Mouse (Mus musculus): ENCODE results near the gene Tmem141. TPM values are rescaled to one million over a fixed set of nuclear protein-coding genes. Genes with fewer than 3 reads are reported as not detected.

Tmem141 gene
- total and polyA plus RNA-seq, 3 experiments = not detected

DNA sequence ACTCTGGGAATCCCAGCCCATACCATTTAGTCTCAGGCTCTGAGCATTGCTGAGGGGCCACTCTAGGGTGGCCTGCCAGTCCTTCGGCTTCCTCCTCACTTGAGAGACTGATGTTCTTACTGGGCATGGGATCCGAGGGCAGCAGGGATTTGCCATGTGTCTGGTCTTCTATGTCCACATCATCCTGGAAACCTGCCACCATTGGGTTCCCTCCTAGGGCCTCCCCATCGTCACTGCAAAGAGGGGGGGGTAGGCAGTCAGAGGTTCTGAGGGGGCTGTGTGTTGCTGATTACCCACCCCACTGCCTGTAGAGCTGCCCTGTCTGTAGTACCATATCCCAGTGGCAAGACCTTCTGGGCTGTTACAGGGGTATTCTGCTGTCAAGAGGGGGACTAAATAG, 36.2 kb downstream of the Tmem141 start:
- Histone ChIP-seq H3K27me3 (ENCODE audit: insufficient read depth, low read length) (no peaks in the 10 kb centered on the region), H3K36me3 (replicated peaks) (peaks cover 88% of the 10 kb centered on the region), H3K4me3 (ENCODE audit: low read depth, low read length) (no peak overlapping the region), H3K9me3 (replicated peaks) (peaks cover under 1% of the 10 kb centered on the region; the same call in 1 of the 2 replicates), H3K4me1 (ENCODE audit: insufficient read depth, low read depth, low read length) (peaks cover 29% of the 10 kb centered on the region)
- ATAC-seq (ENCODE audit: extremely low read depth, insufficient number of reproducible peaks, low FRiP score, poor library complexity, severe bottlenecking) (no peak), DNase-seq (ENCODE audit: low spot score) (no peak)
- TF ChIP-seq GATA2 (IDR thresholded peaks at IDR 0.05; ENCODE audit: borderline replicate concordance, low read depth, low read length) (no peak), TAL1 (conservative IDR thresholded peaks at IDR 0.05; ENCODE audit: low read depth, low read length) (no peak), GATA1 (IDR thresholded peaks at IDR 0.05; ENCODE audit: borderline replicate concordance, low read length) (no peak), CTCF (IDR thresholded peaks at IDR 0.05; ENCODE audit: low read depth, low read length) (no peak), POLR2AphosphoS5 (IDR thresholded peaks at IDR 0.05; ENCODE audit: insufficient replicate concordance, low read depth, low read length) (no peak)

- no peak for TF ChIP-seq CTCF (IDR thresholded peaks at IDR 0.05; ENCODE audit: low read depth, low read length)
- TF ChIP-seq TAL1 (conservative IDR thresholded peaks at IDR 0.05; ENCODE audit: low read depth, low read length) = no peak
- no peak for TF ChIP-seq GATA2 (IDR thresholded peaks at IDR 0.05; ENCODE audit: borderline replicate concordance, low read depth, low read length)
- no peak for TF ChIP-seq GATA1 (IDR thresholded peaks at IDR 0.05; ENCODE audit: borderline replicate concordance, low read length)
- TF ChIP-seq POLR2AphosphoS5 (IDR thresholded peaks at IDR 0.05; ENCODE audit: insufficient replicate concordance, low read depth, low read length) = no peak
- Histone ChIP-seq H3K36me3 (replicated peaks) (peaks cover 81% of the 10 kb centered on the region), H3K4me3 (ENCODE audit: low read depth, low read length) (no peak overlapping the region), H3K9me3 (replicated peaks) (peaks cover 8% of the 10 kb centered on the region), H3K4me1 (ENCODE audit: insufficient read depth, low read depth, low read length) (peaks cover 30% of the 10 kb centered on the region), H3K27me3 (ENCODE audit: insufficient read depth, low read length) (peaks cover under 1% of the 10 kb centered on the region; the same call in 1 of the 2 replicates)
- ATAC-seq (ENCODE audit: extremely low read depth, insufficient number of reproducible peaks, low FRiP score, poor library complexity, severe bottlenecking) (no peak), DNase-seq (ENCODE audit: low spot score) (no peak)
Observed at GRCm38 (mm10) chr2:25584856-25585255, 36.9 kb downstream of the Tmem141 start.

DNA sequence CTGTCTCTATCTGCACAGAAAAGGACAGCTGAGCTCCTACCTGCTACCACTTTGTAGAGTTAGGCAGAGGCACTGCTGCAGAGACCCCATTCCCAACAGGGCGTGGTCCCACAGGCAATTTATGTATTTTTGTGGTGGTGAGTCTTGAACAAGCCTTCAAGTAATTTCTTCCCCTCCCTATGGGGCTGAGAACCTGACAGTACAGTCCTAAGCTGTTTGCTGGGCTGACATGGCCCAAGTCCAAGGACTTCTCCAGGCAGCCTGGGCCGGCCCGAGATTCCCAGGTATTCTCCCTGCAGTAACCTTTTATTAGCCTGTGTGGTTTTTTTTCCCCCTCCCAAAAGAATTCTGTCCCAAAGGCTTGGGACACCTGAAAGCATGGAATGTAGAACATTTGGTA, 37.7 kb downstream of the Tmem141 start:
- H3K9me3 ChIP-seq (replicated peaks) = peaks cover 15% of the 10 kb centered on the region
- H3K36me3 ChIP-seq (replicated peaks) = peaks cover 74% of the 10 kb centered on the region
- H3K4me3 ChIP-seq (ENCODE audit: low read depth, low read length) = no peak overlapping the region
- TF ChIP-seq CTCF (IDR thresholded peaks at IDR 0.05; ENCODE audit: low read depth, low read length) = no peak
- TF ChIP-seq GATA2 (IDR thresholded peaks at IDR 0.05; ENCODE audit: borderline replicate concordance, low read depth, low read length) = no peak
- no peak for TF ChIP-seq POLR2AphosphoS5 (IDR thresholded peaks at IDR 0.05; ENCODE audit: insufficient replicate concordance, low read depth, low read length)
- TF ChIP-seq GATA1 (IDR thresholded peaks at IDR 0.05; ENCODE audit: borderline replicate concordance, low read length) = no peak
- peaks cover 30% of the 10 kb centered on the region for H3K4me1 ChIP-seq (ENCODE audit: insufficient read depth, low read depth, low read length)
- DNase-seq (ENCODE audit: low spot score) (no peak), ATAC-seq (ENCODE audit: extremely low read depth, insufficient number of reproducible peaks, low FRiP score, poor library complexity, severe bottlenecking) (no peak)
- peaks cover 4% of the 10 kb centered on the region; the same call in 1 of the 2 replicates for H3K27me3 ChIP-seq (ENCODE audit: insufficient read depth, low read length)

DNA sequence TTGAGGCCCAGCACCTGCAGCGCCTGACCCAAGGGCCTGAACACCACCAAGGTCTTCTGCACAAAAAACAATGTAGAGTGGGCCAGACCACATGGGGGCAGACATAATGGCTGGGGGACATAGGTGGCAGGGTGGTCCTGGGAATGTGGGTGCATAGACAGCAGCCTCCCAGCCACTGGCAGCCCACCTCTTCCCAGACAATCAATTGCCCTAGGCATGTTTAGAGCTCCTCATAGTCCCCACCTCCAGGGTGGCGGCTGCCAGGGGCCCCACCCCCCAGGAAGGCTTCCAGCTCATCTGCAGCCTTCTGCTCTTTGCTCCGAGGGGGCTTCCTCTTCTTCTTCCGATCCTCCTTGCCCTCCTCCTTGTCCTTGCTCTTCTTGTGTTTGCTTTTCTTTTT, 38.2 kb downstream of the Tmem141 start:
- peaks cover 68% of the 10 kb centered on the region for H3K36me3 ChIP-seq (replicated peaks)
- peaks cover 21% of the 10 kb centered on the region for H3K9me3 ChIP-seq (replicated peaks)
- TF ChIP-seq POLR2AphosphoS5 (IDR thresholded peaks at IDR 0.05; ENCODE audit: insufficient replicate concordance, low read depth, low read length) (no peak), CTCF (IDR thresholded peaks at IDR 0.05; ENCODE audit: low read depth, low read length) (no peak), GATA1 (IDR thresholded peaks at IDR 0.05; ENCODE audit: borderline replicate concordance, low read length) (no peak), TAL1 (conservative IDR thresholded peaks at IDR 0.05; ENCODE audit: low read depth, low read length) (no peak), GATA2 (IDR thresholded peaks at IDR 0.05; ENCODE audit: borderline replicate concordance, low read depth, low read length) (no peak)
- H3K4me1 ChIP-seq (ENCODE audit: insufficient read depth, low read depth, low read length) = peaks cover 30% of the 10 kb centered on the region
- H3K27me3 ChIP-seq (ENCODE audit: insufficient read depth, low read length) = peaks cover 4% of the 10 kb centered on the region; the same call in 1 of the 2 replicates
- DNase-seq (ENCODE audit: low spot score) = no peak
- no peak overlapping the region for H3K4me3 ChIP-seq (ENCODE audit: low read depth, low read length)
- no peak for ATAC-seq (ENCODE audit: extremely low read depth, insufficient number of reproducible peaks, low FRiP score, poor library complexity, severe bottlenecking)

DNA sequence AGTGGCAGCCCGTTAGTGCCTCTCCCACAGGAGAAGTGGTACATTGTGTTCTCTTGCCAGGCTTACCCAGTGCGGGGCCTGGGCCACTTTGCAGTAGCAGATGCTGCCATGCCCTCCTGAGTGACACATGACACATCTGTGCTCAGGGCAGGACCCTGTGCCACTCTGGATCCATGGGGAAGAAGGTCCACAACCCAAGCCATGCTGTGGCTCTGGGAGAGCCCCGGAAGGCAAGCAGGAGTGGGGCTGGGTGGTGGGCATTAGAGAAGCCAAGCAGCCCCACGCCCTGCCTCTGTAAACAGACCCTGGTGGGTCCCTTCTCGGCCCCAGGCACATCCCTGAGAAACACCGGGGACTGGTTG, 38.7 kb downstream of the Tmem141 start:
- Histone ChIP-seq H3K27me3 (ENCODE audit: insufficient read depth, low read length) (peaks cover 4% of the 10 kb centered on the region; the same call in 1 of the 2 replicates), H3K36me3 (replicated peaks) (peaks cover 63% of the 10 kb centered on the region)
- ATAC-seq (ENCODE audit: extremely low read depth, insufficient number of reproducible peaks, low FRiP score, poor library complexity, severe bottlenecking) = no peak

DNA sequence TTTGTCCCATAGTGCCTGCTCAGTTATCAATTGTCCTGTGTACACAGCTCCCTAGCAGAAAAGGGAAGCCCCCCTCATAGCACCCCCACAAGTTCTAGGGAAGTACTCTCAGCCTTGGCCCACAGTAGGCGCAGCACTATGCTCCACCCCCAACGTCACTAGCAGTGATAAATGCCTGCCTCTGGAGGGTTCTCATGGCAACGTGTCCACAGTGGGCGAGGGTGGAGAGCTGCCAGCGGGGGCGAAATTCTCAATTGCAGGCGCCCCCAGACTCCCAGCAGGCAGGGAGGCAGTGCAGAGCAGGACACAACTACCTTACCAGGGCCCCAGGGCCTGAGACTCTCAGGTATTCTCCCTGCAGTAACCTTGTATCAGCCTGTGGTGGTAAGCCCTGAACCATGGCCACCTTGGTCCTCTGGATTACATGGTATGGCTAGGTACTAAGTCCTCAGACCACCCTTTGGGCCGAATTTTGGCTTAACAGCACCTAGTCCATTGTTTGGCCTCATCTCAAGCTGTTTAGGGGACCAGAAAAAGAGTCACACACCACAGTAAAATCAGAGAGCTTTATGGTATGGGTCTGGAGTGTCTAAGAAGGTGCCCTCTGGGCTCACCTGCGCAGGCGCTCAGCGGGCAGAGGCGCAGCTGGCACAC, 39.2 kb downstream of the Tmem141 start:
- peaks cover 58% of the 10 kb centered on the region for H3K36me3 ChIP-seq (replicated peaks)
- no peak for DNase-seq (ENCODE audit: low spot score)
- TF ChIP-seq GATA1 (IDR thresholded peaks at IDR 0.05; ENCODE audit: borderline replicate concordance, low read length) (no peak), GATA2 (IDR thresholded peaks at IDR 0.05; ENCODE audit: borderline replicate concordance, low read depth, low read length) (no peak), CTCF (IDR thresholded peaks at IDR 0.05; ENCODE audit: low read depth, low read length) (no peak)
- H3K4me3 ChIP-seq (ENCODE audit: low read depth, low read length) = no peak overlapping the region
- H3K9me3 ChIP-seq (replicated peaks) = peaks cover 31% of the 10 kb centered on the region
- H3K27me3 ChIP-seq (ENCODE audit: insufficient read depth, low read length) = peaks cover 4% of the 10 kb centered on the region; the same call in 1 of the 2 replicates
- no peak for ATAC-seq (ENCODE audit: extremely low read depth, insufficient number of reproducible peaks, low FRiP score, poor library complexity, severe bottlenecking)
- H3K4me1 ChIP-seq (ENCODE audit: insufficient read depth, low read depth, low read length) = peaks cover 28% of the 10 kb centered on the region

More for the DNA sequence above, 38.7 kb downstream of the Tmem141 start:
- Histone ChIP-seq H3K9me3 (replicated peaks) (peaks cover 26% of the 10 kb centered on the region), H3K4me1 (ENCODE audit: insufficient read depth, low read depth, low read length) (peaks cover 28% of the 10 kb centered on the region), H3K4me3 (ENCODE audit: low read depth, low read length) (no peak overlapping the region)
- DNase-seq (ENCODE audit: low spot score) = no peak
- TF ChIP-seq TAL1 (conservative IDR thresholded peaks at IDR 0.05; ENCODE audit: low read depth, low read length) (no peak), GATA1 (IDR thresholded peaks at IDR 0.05; ENCODE audit: borderline replicate concordance, low read length) (no peak), POLR2AphosphoS5 (IDR thresholded peaks at IDR 0.05; ENCODE audit: insufficient replicate concordance, low read depth, low read length) (no peak), CTCF (IDR thresholded peaks at IDR 0.05; ENCODE audit: low read depth, low read length) (no peak), GATA2 (IDR thresholded peaks at IDR 0.05; ENCODE audit: borderline replicate concordance, low read depth, low read length) (no peak)

All from G1E (cell line).